Mouse (Mus musculus) ES-E14 (cell line): ENCODE measurements around the gene Gm973. TPM values are rescaled to one million over a fixed set of nuclear protein-coding genes. Genes with fewer than 3 reads are reported as not detected.
A peak's percentile ranks its signal among the peaks of the same experiment; 100 is the strongest.

Experiments used
- DNase-seq: peaks from one replicate; pipeline ENCODE4 v3.0.0-alpha.2; 2013; ENCODE audit warnings: low read depth, low spot score
- H3K27ac ChIP-seq: 2 replicates; pipeline ENCODE4 v1.5.1; 2012; ENCODE audit warnings: low read depth, mild to moderate bottlenecking, low read length, moderate library complexity, mixed read lengths; ENCODE audit not compliant: poor library complexity, insufficient read depth, severe bottlenecking
- H3K36me3 ChIP-seq: 2 replicates; pipeline ENCODE4 v1.6.1; 2012; ENCODE audit warnings: mild to moderate bottlenecking, low read length, moderate library complexity, mixed read lengths; ENCODE audit not compliant: control insufficient read depth, poor library complexity, insufficient read depth, severe bottlenecking
- H3K4me1 ChIP-seq, 2 experiments: fragments of 150-350 bp in 1 of 2; sonication (generic) in 1 of 2; 2 replicates each; pipeline ENCODE4 v1.6.1; 2012; ENCODE audit warnings: low read length in 2 of 2, mild to moderate bottlenecking in 1 of 2, mixed read lengths in 1 of 2; ENCODE audit not compliant: control insufficient read depth in 2 of 2, insufficient read depth in 2 of 2, poor library complexity in 1 of 2
- H3K4me3 ChIP-seq, 2 experiments: fragments of 150-350 bp in 1 of 2; sonication (generic) in 1 of 2; 2 replicates each; pipeline ENCODE4 v1.5.1; 2012; ENCODE audit warnings: low read length in 2 of 2, low read depth in 1 of 2, mild to moderate bottlenecking in 1 of 2, mixed read lengths in 1 of 2; ENCODE audit not compliant: insufficient read depth in 1 of 2, poor library complexity in 1 of 2, severe bottlenecking in 1 of 2
- H3K9ac ChIP-seq: 2 replicates; pipeline ENCODE4 v1.6.1; 2012; ENCODE audit warnings: low read depth, mild to moderate bottlenecking, low read length, mixed read lengths; ENCODE audit not compliant: poor library complexity, insufficient read depth, severe bottlenecking
- H3K9me3 ChIP-seq: fragments of 150-350 bp; sonication (generic); 2 replicates; pipeline ENCODE4 v1.6.1; 2012; ENCODE audit warnings: low read depth, mild to moderate bottlenecking, low read length; ENCODE audit not compliant: control insufficient read depth, insufficient read depth
- CHD2 ChIP-seq: IDR thresholded peaks from 2 replicates; pipeline ENCODE4 v1.6.1; 2014; ENCODE audit warnings: mild to moderate bottlenecking, low read depth, low read length, inconsistent platforms
- HCFC1 ChIP-seq: IDR thresholded peaks from 2 replicates; pipeline ENCODE4 v1.6.1; 2012; ENCODE audit warnings: low read length, inconsistent platforms, borderline replicate concordance; ENCODE audit not compliant: insufficient read depth
- MAFK ChIP-seq: IDR thresholded peaks from 2 replicates; pipeline ENCODE4 v1.6.1; 2014; ENCODE audit warnings: mild to moderate bottlenecking, low read depth, low read length, inconsistent platforms; ENCODE audit not compliant: insufficient read depth
- ZC3H11A ChIP-seq: IDR thresholded peaks from 2 replicates; pipeline ENCODE4 v1.6.1; 2012; ENCODE audit warnings: low read depth, mild to moderate bottlenecking, inconsistent platforms, low read length, borderline replicate concordance
- ZNF384 ChIP-seq: IDR thresholded peaks from 2 replicates; pipeline ENCODE4 v1.6.1; 2012; ENCODE audit warnings: low read depth, low read length, inconsistent platforms
- in situ Hi-C, 2 experiments: fragments of 600-800 bp; cut with MboI; formaldehyde crosslinking; loops; one replicate each; pipeline ENCODE4 v1.15.1; 2025; ENCODE audit warnings: low sequenced_read_pairs in 2 of 2, inconsistent platforms in 1 of 2; ENCODE audit not compliant: unreplicated experiment in 2 of 2
- total RNA-seq: library from RNA; depleted of rRNA; stranded (reverse); fragments of 300-350 nt; gene quantifications from 2 replicates; pipeline ENCODE4 v1.2.3, GENCODE M21; 2012

Gene Gm973
- total RNA-seq, 1 experiment: 5.8 TPM

GRCm38 (mm10) chr1:59579327-59579726, 63.3 kb downstream of the Gm973 start:
- Histone ChIP-seq H3K9ac (no peak overlapping the region), H3K4me1 (peaks cover 2 to 10% of the 10 kb centered on the region in 2 experiments; a peak in 2 of 4 replicates), H3K27ac (no peak overlapping the region), H3K36me3 (no peaks in the 10 kb centered on the region), H3K9me3 (no peaks in the 10 kb centered on the region), H3K4me3 (no peak overlapping the region)
- TF ChIP-seq HCFC1 (no peak), MAFK (no peak), ZC3H11A (no peak), CHD2 (no peak), ZNF384 (no peak)
- in situ Hi-C loops: no loop called here
- no peak for DNase-seq

- TF ChIP-seq HCFC1 (no peak), MAFK (no peak), ZNF384 (no peak), CHD2 (no peak), ZC3H11A (no peak)
- H3K4me1 ChIP-seq: peaks cover 0 to 13% of the 10 kb centered on the region in 2 experiments; a peak in 2 of 4 replicates
- H3K9ac ChIP-seq: no peak overlapping the region
- no peak overlapping the region for H3K4me3 ChIP-seq
- H3K9me3 ChIP-seq: no peaks in the 10 kb centered on the region
- in situ Hi-C loops: no loop called here
- 0 out of 2 replicates have a peak overlapping the region, but pooled peaks have one; percentile 20 for H3K27ac ChIP-seq
- no peak for DNase-seq
- H3K36me3 ChIP-seq: no peaks in the 10 kb centered on the region
These were observed 64.2 kb downstream of the Gm973 start for GRCm38 (mm10) chr1:59580131-59580751.

GRCm38 (mm10) chr1:59580880-59581279, 64.8 kb downstream of the Gm973 start:
- no peak for DNase-seq
- no peak overlapping the region for H3K9ac ChIP-seq
- TF ChIP-seq ZNF384 (no peak), CHD2 (no peak), ZC3H11A (no peak), MAFK (no peak), HCFC1 (no peak)
- H3K9me3 ChIP-seq: no peaks in the 10 kb centered on the region
- H3K27ac ChIP-seq: no peak overlapping the region
- no peaks in the 10 kb centered on the region for H3K36me3 ChIP-seq
- H3K4me1 ChIP-seq: peaks cover 2 to 13% of the 10 kb centered on the region in 2 experiments; a peak in 3 of 4 replicates
- H3K4me3 ChIP-seq: no peak overlapping the region
- in situ Hi-C loops: no loop called here

DNA sequence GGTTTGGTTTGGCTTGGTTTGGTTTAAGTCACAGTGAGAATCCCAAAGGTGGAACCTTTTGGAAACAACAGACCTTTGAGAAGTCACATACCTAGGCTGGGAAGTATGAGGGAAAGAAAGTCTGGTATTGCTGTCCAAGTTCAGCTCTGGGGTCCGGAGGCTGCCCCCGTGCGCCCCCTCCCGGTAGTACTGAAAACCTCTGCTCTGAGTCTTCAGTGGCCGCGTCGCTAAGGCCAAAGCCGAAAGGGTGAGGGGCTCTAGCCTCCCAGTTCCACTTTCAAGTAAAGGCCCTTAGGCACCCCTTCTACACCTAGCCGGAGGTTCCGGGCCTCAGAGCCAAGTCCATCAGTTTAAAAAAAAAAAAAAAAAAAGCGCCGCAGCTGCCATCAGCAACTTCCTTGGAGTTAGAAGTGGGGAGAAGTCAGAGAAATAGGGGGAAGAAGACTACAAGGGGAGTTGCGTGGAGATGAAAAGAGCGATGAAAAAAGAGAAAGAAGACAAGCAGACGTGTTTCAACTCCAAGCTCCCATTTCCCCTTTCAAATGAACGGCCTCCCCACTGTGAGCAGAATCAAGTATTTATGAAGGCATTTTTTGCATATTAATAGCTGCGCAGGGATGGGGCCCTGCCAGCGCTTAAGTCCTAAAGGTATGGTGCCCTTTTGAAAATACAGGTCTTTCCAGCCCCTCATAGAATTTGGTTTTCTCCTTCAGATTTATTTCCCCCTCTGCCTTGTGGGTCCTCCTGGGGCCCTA, 68.8 kb downstream of the Gm973 start:
- H3K9ac ChIP-seq: peak overlapping the region; percentile 31; the same call in 1 of the 2 replicates
- no peaks in the 10 kb centered on the region for H3K9me3 ChIP-seq
- peak; percentile 62 for DNase-seq
- H3K36me3 ChIP-seq: no peaks in the 10 kb centered on the region
- in situ Hi-C loops: no loop called here
- peak overlapping the region; percentile 24 to 35 for H3K4me3 ChIP-seq
- no peak for TF ChIP-seq MAFK
- no peak for TF ChIP-seq ZNF384
- TF ChIP-seq CHD2: no peak
- 0 out of 2 replicates have a peak, but pooled peaks have one; percentile 57 for TF ChIP-seq ZC3H11A
- no peak for TF ChIP-seq HCFC1
- peak overlapping the region; percentile 37; the same call in 1 of the 2 replicates for H3K27ac ChIP-seq
- H3K4me1 ChIP-seq: peaks cover 2 to 11% of the 10 kb centered on the region in 2 experiments; a peak in 3 of 4 replicates
